Mouse (Mus musculus) testis, adult 2 months (tissue): ENCODE measurements around the gene Gm21885.

ENCODE experiments used
- CTCF ChIP-seq: fragments of 200-500 bp; IDR thresholded peaks from 2 replicates; pipeline ENCODE4 v1.5.1; 2012; ENCODE audit warnings: low read depth, mild to moderate bottlenecking, inconsistent platforms, low read length, moderate library complexity; ENCODE audit not compliant: control insufficient read depth, insufficient read depth, insufficient replicate concordance
- POLR2A ChIP-seq: fragments of 200-500 bp; IDR thresholded peaks from 2 replicates; pipeline ENCODE4 v1.6.1; 2012; ENCODE audit warnings: low read depth, mild to moderate bottlenecking, inconsistent platforms, low read length, moderate library complexity; ENCODE audit not compliant: control insufficient read depth

GRCm38 (mm10) chr11:94321931-94322400, 40.3 kb downstream of the Gm21885 start, which contains the start of gene Luc7l3:
- TF ChIP-seq POLR2A (peak; percentile 85), CTCF (no peak)
